Mouse (Mus musculus) liver, embryonic 14.5 days (tissue): ENCODE measurements around the gene Slc25a39. TPM values are rescaled to one million over a fixed set of nuclear protein-coding genes. Genes with fewer than 3 reads are reported as not detected.
A peak's percentile ranks its signal among the peaks of the same experiment; 100 is the strongest.

Source experiments
- ATAC-seq: fragments of 200-750 bp; cut with Nextera tagmentation; 2 replicates; pipeline ENCODE4 v1.8.0; 2017; ENCODE audit warnings: moderate number of reproducible peaks, mild to moderate bottlenecking, moderate library complexity; ENCODE audit not compliant: insufficient read depth
- DNase-seq, 3 experiments: peaks; one replicate each; pipeline ENCODE4 v3.0.0-alpha.2; 2012 to 2013; ENCODE audit warnings: low read depth in 3 of 3, low spot score in 3 of 3
- H3K27ac ChIP-seq: fragments of 300-500 bp; sonication (generic); 2 replicates; pipeline ENCODE4 v1.5.1; 2014; ENCODE audit warnings: moderate library complexity, mild to moderate bottlenecking, control low read depth, inconsistent platforms
- H3K27me3 ChIP-seq: fragments of 300-500 bp; sonication (generic); 2 replicates; pipeline ENCODE4 v1.6.1; 2014; ENCODE audit warnings: mild to moderate bottlenecking, low read length, moderate library complexity; ENCODE audit not compliant: control insufficient read depth, insufficient read depth
- H3K36me3 ChIP-seq: fragments of 300-500 bp; sonication (generic); replicated peaks from 2 replicates; pipeline ENCODE4 v1.6.1; 2014; ENCODE audit warnings: low read depth; ENCODE audit not compliant: control insufficient read depth, insufficient read depth
- H3K4me1 ChIP-seq, 2 experiments: fragments of 200-500 bp in 1 of 2; fragments of 300-500 bp in 1 of 2; sonication (generic) in 1 of 2; replicated peaks; 2 replicates each; pipeline ENCODE4 v1.6.1; 2012 to 2014; ENCODE audit warnings: antibody characterized with exemption in 1 of 2, inconsistent platforms in 1 of 2, low read length in 1 of 2; ENCODE audit not compliant: control insufficient read depth in 2 of 2, insufficient read depth in 2 of 2
- H3K4me2 ChIP-seq: fragments of 300-500 bp; sonication (generic); 2 replicates; pipeline ENCODE4 v1.6.1; 2014; ENCODE audit warnings: low read depth, mild to moderate bottlenecking, control low read depth, moderate library complexity
- H3K4me3 ChIP-seq, 2 experiments: fragments of 200-500 bp in 1 of 2; fragments of 300-500 bp in 1 of 2; sonication (generic) in 1 of 2; 2 replicates each; pipeline ENCODE4 v1.5.1; 2012 to 2014; ENCODE audit warnings: low read depth in 2 of 2, low read length in 2 of 2, mild to moderate bottlenecking in 2 of 2, control low read depth in 1 of 2, inconsistent platforms in 1 of 2, moderate library complexity in 1 of 2; ENCODE audit not compliant: insufficient read depth in 1 of 2
- H3K9ac ChIP-seq: fragments of 300-500 bp; sonication (generic); replicated peaks from 2 replicates; pipeline ENCODE4 v1.6.1; 2014; ENCODE audit warnings: mild to moderate bottlenecking, control low read depth, moderate library complexity
- H3K9me3 ChIP-seq: fragments of 300-500 bp; sonication (generic); 2 replicates; pipeline ENCODE4 v1.6.1; 2016; ENCODE audit warnings: low read length, mixed read lengths; ENCODE audit not compliant: control insufficient read depth
- CTCF ChIP-seq: IDR thresholded peaks from 2 replicates; pipeline ENCODE4 v1.5.1; 2016; ENCODE audit warnings: antibody characterized with exemption, low read depth, control low read depth
- EP300 ChIP-seq: IDR thresholded peaks from 2 replicates; pipeline ENCODE4 v1.6.1; 2016; ENCODE audit warnings: antibody characterized with exemption, low read depth
- WGBS: fragments of 180-500 bp; shearing (Covaris S2); extraction: QIAGEN DNeasy Blood & Tissue Kit; methylation state at CpG from one replicate; pipeline ENCODE4 v1.1.7; 2014; ENCODE audit not compliant: insufficient replicate concordance; 5-methylcytosine and 5-hydroxymethylcytosine counted together
- polyA plus RNA-seq, 2 experiments: library from polyadenylated mRNA; depleted of rRNA in 1 of 2; stranded (reverse) in 1 of 2; unstranded in 1 of 2; fragments of >200 nt; fragmentation: Nextera tagmentation in 1 of 2; extraction: Ambion mirVana in 1 of 2; gene quantifications; 2 replicates each; pipeline versions ENCODE4 v1.2.1 to v1.2.3; 2012 to 2014

Slc25a39 gene
- polyA plus RNA-seq, 2 experiments: 167 to 339 TPM

DNA sequence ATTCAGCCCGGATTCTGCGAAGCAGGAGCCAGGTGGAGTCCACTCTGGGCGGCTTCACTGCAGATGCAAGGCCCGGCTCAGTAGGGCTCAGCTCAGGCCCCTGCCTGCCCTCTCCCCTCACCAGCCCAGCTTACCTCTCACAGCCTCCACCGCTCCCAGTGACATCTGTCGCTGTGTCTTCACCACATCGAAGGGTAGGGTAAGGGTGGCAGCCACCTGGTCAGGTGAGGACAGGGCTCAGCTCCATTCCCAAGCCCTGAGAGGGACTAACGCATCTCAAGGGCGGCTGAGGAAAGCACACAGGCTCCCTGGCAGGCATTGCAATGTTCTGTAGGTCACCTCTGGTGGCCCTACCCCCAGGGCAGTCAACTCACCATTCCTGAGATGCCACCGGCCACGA, 4.1 kb downstream of the Slc25a39 start:
- H3K36me3 ChIP-seq: peaks cover 35% of the 10 kb centered on the region

DNA sequence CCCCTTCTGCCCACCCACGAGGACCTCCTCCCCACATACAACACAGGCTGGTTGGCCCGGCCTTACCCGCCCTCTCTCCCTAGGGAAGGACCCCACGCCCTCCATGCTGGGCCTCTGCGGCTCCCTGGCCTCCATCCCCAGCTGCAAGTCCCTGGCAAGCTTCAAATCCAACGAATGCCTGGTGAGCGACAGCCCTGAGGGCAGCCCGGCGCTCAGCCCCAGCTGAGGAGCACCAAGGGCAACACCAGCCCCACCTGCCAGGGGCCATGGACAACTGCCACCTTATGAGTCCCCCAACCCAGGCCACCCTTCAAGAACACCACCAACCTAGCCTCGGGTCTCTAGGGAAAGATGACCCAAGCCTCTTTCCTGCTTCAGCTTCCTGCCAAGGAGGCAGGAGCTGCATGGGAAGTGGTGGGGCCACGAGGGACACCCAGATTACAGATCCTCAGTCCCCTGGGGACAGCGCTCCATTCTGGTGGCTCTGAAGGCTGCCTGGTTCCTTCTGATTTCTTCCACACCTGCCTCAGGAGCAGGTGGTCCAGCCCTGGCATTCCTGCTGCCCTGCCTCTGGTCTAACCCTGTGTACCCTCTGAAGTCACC, 5.7 kb downstream of the Slc25a39 start:
- DNase-seq (no peak), ATAC-seq (no peak)
- no peaks in the 10 kb centered on the region for H3K9me3 ChIP-seq
- no peak overlapping the region for H3K9ac ChIP-seq
- peaks cover 35% of the 10 kb centered on the region for H3K36me3 ChIP-seq
- TF ChIP-seq CTCF (no peak), EP300 (no peak)
- H3K27me3 ChIP-seq: peaks cover 42% of the 10 kb centered on the region
- no peak overlapping the region for H3K4me2 ChIP-seq
- WGBS: 63% methylated on average over 12 of the region's 12 CpGs
- no peak overlapping the region for H3K27ac ChIP-seq
- H3K4me3 ChIP-seq: no peak overlapping the region
- H3K4me1 ChIP-seq: peaks cover 11 to 12% of the 10 kb centered on the region in 2 experiments

More for the DNA sequence above, 4.1 kb downstream of the Slc25a39 start:
- no peak for DNase-seq
- WGBS: 94% methylated on average over 11 of the region's 11 CpGs
- H3K4me3 ChIP-seq: no peak overlapping the region
- ATAC-seq: no peak
- H3K4me1 ChIP-seq: peaks cover 11 to 12% of the 10 kb centered on the region in 2 experiments
- H3K4me2 ChIP-seq: no peak overlapping the region
- H3K9ac ChIP-seq: no peak overlapping the region
- no peak for TF ChIP-seq EP300
- no peak for TF ChIP-seq CTCF
- peaks cover 26% of the 10 kb centered on the region for H3K27me3 ChIP-seq
- H3K27ac ChIP-seq: no peak overlapping the region
- no peaks in the 10 kb centered on the region for H3K9me3 ChIP-seq

DNA sequence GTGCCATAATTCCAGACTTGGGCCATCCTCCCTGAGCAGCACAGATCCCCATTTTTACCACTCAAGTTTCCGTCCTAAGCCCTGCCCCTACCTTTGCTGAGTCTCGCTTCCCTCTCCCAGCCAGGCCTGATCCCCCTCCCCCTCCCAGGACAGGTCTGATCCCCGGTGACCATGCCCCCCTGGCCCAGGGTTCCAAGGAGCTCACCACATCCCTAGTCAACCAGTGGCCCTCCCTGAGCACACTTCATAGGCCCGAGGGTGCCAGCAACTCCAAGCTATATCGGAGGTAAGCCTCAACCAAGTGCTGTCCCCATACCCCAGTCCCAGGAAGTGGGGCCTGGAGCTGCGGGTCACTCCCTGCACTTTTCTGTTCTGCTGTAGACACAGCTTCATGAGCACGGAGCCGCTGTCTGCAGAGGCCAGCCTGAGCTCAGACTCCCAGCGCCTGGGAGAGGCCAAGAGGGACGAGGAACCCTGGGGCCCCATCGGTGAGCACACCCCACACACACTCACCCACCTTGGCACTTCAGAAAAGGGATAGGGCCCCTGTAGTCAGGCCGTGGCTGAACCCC, 7.1 kb downstream of the Slc25a39 start:
- H3K9ac ChIP-seq: no peak overlapping the region
- H3K36me3 ChIP-seq: peaks cover 33% of the 10 kb centered on the region
- no peak for TF ChIP-seq CTCF
- no peak for TF ChIP-seq EP300
- no peak for DNase-seq
- H3K27ac ChIP-seq: no peak overlapping the region
- no peak for ATAC-seq
- peaks cover 5% of the 10 kb centered on the region in 2 experiments; a peak in 2 of 4 replicates for H3K4me1 ChIP-seq
- peaks cover 51% of the 10 kb centered on the region for H3K27me3 ChIP-seq
- no peak overlapping the region for H3K4me3 ChIP-seq
- no peaks in the 10 kb centered on the region for H3K9me3 ChIP-seq
- 25% methylated on average over 12 of the region's 12 CpGs for WGBS
- H3K4me2 ChIP-seq: no peak overlapping the region

DNA sequence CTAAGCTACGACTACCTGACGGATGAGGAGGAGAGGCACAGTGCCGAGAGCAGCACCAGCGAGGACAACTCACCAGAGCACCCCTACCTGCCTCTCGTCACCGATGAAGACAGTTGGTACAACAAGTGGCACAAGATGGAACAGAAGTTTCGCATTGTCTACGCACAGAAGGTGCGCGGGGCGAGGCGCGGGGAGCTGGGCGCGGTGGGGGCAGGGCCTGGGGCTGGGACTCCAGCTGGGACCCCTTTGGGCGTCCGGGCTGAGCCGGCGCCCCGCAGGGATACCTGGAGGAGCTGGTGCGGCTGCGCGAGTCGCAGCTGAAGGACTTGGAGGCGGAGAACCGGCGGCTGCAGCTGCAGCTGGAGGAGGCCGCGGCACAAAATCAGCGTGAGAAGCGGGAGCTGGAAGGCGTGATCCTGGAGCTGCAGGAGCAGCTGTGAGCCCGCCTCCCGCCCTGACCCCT, 8.1 kb downstream of the Slc25a39 start:
- no peak for DNase-seq
- H3K9ac ChIP-seq: no peak overlapping the region
- peak overlapping the region in 1 of 2 experiments; percentile 32; a peak in 2 of 4 replicates for H3K4me3 ChIP-seq
- no peak overlapping the region for H3K27ac ChIP-seq
- H3K4me1 ChIP-seq: peaks cover 0 to 2% of the 10 kb centered on the region in 2 experiments; a peak in 1 of 4 replicates
- H3K36me3 ChIP-seq: peaks cover 24% of the 10 kb centered on the region
- peaks cover 61% of the 10 kb centered on the region for H3K27me3 ChIP-seq
- WGBS: 5% methylated on average over 34 of the region's 34 CpGs
- H3K4me2 ChIP-seq: peak overlapping the region; percentile 52
- no peak for ATAC-seq
- TF ChIP-seq EP300 (no peak), CTCF (no peak)
- no peaks in the 10 kb centered on the region for H3K9me3 ChIP-seq

DNA sequence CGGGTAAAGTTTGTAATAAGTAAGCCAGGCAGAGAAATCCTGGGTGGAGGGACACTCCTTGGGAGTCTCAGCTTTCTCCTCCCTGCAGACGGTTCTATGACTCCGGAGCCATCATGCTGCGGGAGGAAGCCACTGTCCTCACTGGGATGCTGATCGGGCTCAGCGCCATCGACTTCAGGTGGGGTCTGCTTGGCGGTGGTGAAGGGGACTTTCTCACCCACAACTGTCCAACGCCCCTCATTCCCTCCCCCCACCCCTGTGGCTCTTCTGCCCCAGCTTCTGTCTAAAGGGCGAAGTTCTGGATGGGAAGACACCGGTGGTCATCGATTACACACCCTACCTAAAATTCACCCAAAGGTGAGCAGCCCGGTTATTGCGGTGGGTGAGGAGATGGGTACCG, 8.6 kb downstream of the Slc25a39 start:
- WGBS: 17% methylated on average over 15 of the region's 15 CpGs
- no peak for ATAC-seq
- Histone ChIP-seq H3K36me3 (peaks cover 18% of the 10 kb centered on the region), H3K9me3 (no peaks in the 10 kb centered on the region), H3K4me2 (no peak overlapping the region; the same call in 1 of the 2 replicates), H3K27me3 (peaks cover 66% of the 10 kb centered on the region), H3K9ac (no peak overlapping the region), H3K4me1 (peaks cover 0 to 2% of the 10 kb centered on the region in 2 experiments; a peak in 1 of 4 replicates), H3K4me3 (no peak overlapping the region), H3K27ac (no peak overlapping the region)
- no peak for DNase-seq
- TF ChIP-seq EP300 (no peak), CTCF (no peak)
